Mouse (Mus musculus): Measurements from ENCODE around the gene Prom2.

The Prom2 gene

GRCm38 (mm10) chr2:127541185-127541584 lies at the start of gene Prom2:
TSS of gene Prom2 (minus strand) at chr2:127541467.
- DNase-seq = no peak

- DNase-seq = peak; percentile 56
Observed at GRCm38 (mm10) chr2:127590840-127591239, 49.6 kb upstream of the Prom2 start.

- DNase-seq = peak; percentile 71
Observed at GRCm38 (mm10) chr2:127590204-127590603, 48.9 kb upstream of the Prom2 start.

GRCm38 (mm10) chr2:127588897-127589296 lies 47.6 kb upstream of the Prom2 start:
- DNase-seq = no peak

GRCm38 (mm10) chr2:127587514-127587844 lies 46.2 kb upstream of the Prom2 start:
- DNase-seq = no peak

- DNase-seq = peak; percentile 91
Observed at GRCm38 (mm10) chr2:127586694-127587513, 45.6 kb upstream of the Prom2 start, which contains the start of the genes Zfp661 and Mrps5. TSS of gene Zfp661 (minus strand) at chr2:127587094. TSS of gene Mrps5 (plus strand) at chr2:127587222.

- peak; percentile 95 for DNase-seq
Observed at GRCm38 (mm10) chr2:127584436-127584858, 43.2 kb upstream of the Prom2 start.

GRCm38 (mm10) chr2:127573322-127573721 lies 32.1 kb upstream of the Prom2 start:
- no peak for DNase-seq

GRCm38 (mm10) chr2:127559070-127559966 lies 18.1 kb upstream of the Prom2 start:
- peak; percentile 93 for DNase-seq

- peak; percentile 18 for DNase-seq
Observed at GRCm38 (mm10) chr2:127551078-127551477, 9.8 kb upstream of the Prom2 start.

GRCm38 (mm10) chr2:127550446-127550845 lies 9.2 kb upstream of the Prom2 start:
- DNase-seq = no peak

GRCm38 (mm10) chr2:127549711-127550110 lies 8.4 kb upstream of the Prom2 start:
- no peak for DNase-seq

GRCm38 (mm10) chr2:127548342-127549074 lies 7.2 kb upstream of the Prom2 start:
- no peak for DNase-seq

GRCm38 (mm10) chr2:127541697-127542096 lies 430 bp upstream of the Prom2 start:
- DNase-seq = no peak

GRCm38 (mm10) chr2:127539494-127539893 lies 1.8 kb downstream of the Prom2 start:
- peak; percentile 50 for DNase-seq

GRCm38 (mm10) chr2:127537548-127537947 lies 3.7 kb downstream of the Prom2 start:
- DNase-seq = no peak

GRCm38 (mm10) chr2:127535363-127535762 lies 5.9 kb downstream of the Prom2 start:
- no peak for DNase-seq

- peak; percentile 50 for DNase-seq
Observed at GRCm38 (mm10) chr2:127532379-127532778, 8.9 kb downstream of the Prom2 start.

GRCm38 (mm10) chr2:127531592-127531991 lies 9.7 kb downstream of the Prom2 start:
- DNase-seq = no peak

GRCm38 (mm10) chr2:127530418-127530817 lies 10.8 kb downstream of the Prom2 start:
- no peak for DNase-seq

- no peak for DNase-seq
Observed at GRCm38 (mm10) chr2:127525004-127525775, 16.1 kb downstream of the Prom2 start.

Data from thymus, postnatal 4 days (tissue).